ENCODE assay signal across 10 mouse cellular contexts in genomic region chr5:33104025-33104481, GRCm38 (mm10). TPM values are rescaled to one million over a fixed set of nuclear protein-coding genes. Genes with fewer than 3 reads are reported as not detected.
DNase-seq lines count a peak whose midpoint lies in the region; ATAC-seq and TF ChIP-seq lines count a peak whose summit lies in the region.
"Had no signal": no experiment of that assay in that cellular context is flagged by ENCODE, and none has a peak within 500 bp of the region (broad histone marks: within the 10 kb centered on the region; RNA-seq: fewer than 3 reads in every experiment).

Gene Slc5a1, plus strand, starts transcription at chr5:33104219.

- H3K27ac ChIP-seq in testis, adult 2 months (ENCODE audit: control insufficient read depth, insufficient read depth, low read depth, low read length): no peak within 1 kb of the TSS
- H3K27ac ChIP-seq in lung, embryonic 15.5 days: no peak within 1 kb of the TSS

- no peaks in the 10 kb centered on the region for H3K27me3 ChIP-seq in testis, adult 2 months (ENCODE audit: control insufficient read depth, insufficient read depth, low read length)
- H3K27me3 ChIP-seq in lung, embryonic 15.5 days: peaks cover 36% of the 10 kb centered on the region

- TF ChIP-seq POLR2A in testis, adult 2 months (IDR thresholded peaks at IDR 0.05; ENCODE audit: control insufficient read depth, low read depth, low read length): no peak

- H3K4me3 ChIP-seq in testis, adult 2 months (ENCODE audit: control insufficient read depth, low read depth, low read length): peak within 1 kb of the TSS; percentile 60
- peak within 1 kb of the TSS; percentile 8; the same call in 1 of the 2 replicates for H3K4me3 ChIP-seq in lung, embryonic 15.5 days

- WGBS in lung, embryonic 15.5 days: 12% methylated on average over 25 of the region's 25 CpGs

- H3K4me1 ChIP-seq in testis, adult 2 months (ENCODE audit: control insufficient read depth, insufficient read depth, low read length): peaks cover 2% of the 10 kb centered on the region; the same call in 1 of the 2 replicates
- H3K4me1 ChIP-seq in lung, embryonic 15.5 days: no peaks in the 10 kb centered on the region

- no peaks in the 10 kb centered on the region for H3K36me3 ChIP-seq in testis, adult 2 months (ENCODE audit: control insufficient read depth, insufficient read depth, low read length)
- no peaks in the 10 kb centered on the region for H3K36me3 ChIP-seq in lung, embryonic 15.5 days

- ATAC-seq in lung, embryonic 15.5 days (ENCODE audit: borderline replicate concordance, extremely low read depth, low FRiP score, low TSS enrichment): 0 out of 2 replicates have a peak, but pooled peaks have one; percentile 46

- H3K9ac ChIP-seq in lung, embryonic 15.5 days: no peak within 1 kb of the TSS

- H3K9me3 ChIP-seq in lung, embryonic 15.5 days: no peaks in the 10 kb centered on the region

- no peak for DNase-seq in testis, postnatal 10 days (ENCODE audit: low spot score)
- DNase-seq in kidney, adult 11 months: peak; percentile 69
- peak; percentile 31 for DNase-seq in yolk sac, embryonic 10.5 days (ENCODE audit: low spot score)
- no peak for DNase-seq in Muller cell, postnatal 12 days (ENCODE audit: inconsistent ontology term)
- DNase-seq in right cerebral cortex, postnatal 4 days: no peak
- DNase-seq in left cerebral cortex, adult 11 months (ENCODE audit: low spot score): no peak
- DNase-seq: cerebellum, adult 11-12 months had no signal

- TF ChIP-seq CTCF in testis, adult 2 months (IDR thresholded peaks at IDR 0.05; ENCODE audit: control insufficient read depth, insufficient read depth, insufficient replicate concordance, low read depth, low read length): no peak

- peak within 1 kb of the TSS; percentile 42 for H3K4me2 ChIP-seq in lung, embryonic 15.5 days

RNA-seq across cellular contexts. Expression of gene Slc5a1, which starts in this region (rescaled TPM):
- polyA plus RNA-seq in testis, adult 2 months (2012; rRNA removed): 0.04 and 0.08 TPM in 2 replicates
- 0.14 and 0.22 TPM in 2 replicates for polyA plus RNA-seq in lung, embryonic 15.5 days (2015; fragmentation: Nextera tagmentation; extraction: Ambion mirVana)
- polyA plus RNA-seq: heart, postnatal 0 days had no signal

Comparison
In these comparisons a context has a peak if more than half of its experiments do, and no peak if none do; other contexts are left out.
1. Peak in ATAC-seq, H3K4me3 ChIP-seq and H3K4me2 ChIP-seq in lung, embryonic 15.5 days; RNA of the gene not detected or under 1 TPM.
2. DNase-seq: peak in kidney, adult 11 months (single experiment) and yolk sac, embryonic 10.5 days (single experiment); none in testis, postnatal 10 days (single experiment), Muller cell, postnatal 12 days (single experiment), right cerebral cortex, postnatal 4 days (single experiment) and left cerebral cortex, adult 11 months (single experiment).